Mouse (Mus musculus): ENCODE measurements around the gene Prkag3. TPM values are rescaled to one million over a fixed set of nuclear protein-coding genes. Genes with fewer than 3 reads are reported as not detected.

Gene Prkag3
- total RNA-seq, 2 experiments from 2014 or later = not detected

DNA sequence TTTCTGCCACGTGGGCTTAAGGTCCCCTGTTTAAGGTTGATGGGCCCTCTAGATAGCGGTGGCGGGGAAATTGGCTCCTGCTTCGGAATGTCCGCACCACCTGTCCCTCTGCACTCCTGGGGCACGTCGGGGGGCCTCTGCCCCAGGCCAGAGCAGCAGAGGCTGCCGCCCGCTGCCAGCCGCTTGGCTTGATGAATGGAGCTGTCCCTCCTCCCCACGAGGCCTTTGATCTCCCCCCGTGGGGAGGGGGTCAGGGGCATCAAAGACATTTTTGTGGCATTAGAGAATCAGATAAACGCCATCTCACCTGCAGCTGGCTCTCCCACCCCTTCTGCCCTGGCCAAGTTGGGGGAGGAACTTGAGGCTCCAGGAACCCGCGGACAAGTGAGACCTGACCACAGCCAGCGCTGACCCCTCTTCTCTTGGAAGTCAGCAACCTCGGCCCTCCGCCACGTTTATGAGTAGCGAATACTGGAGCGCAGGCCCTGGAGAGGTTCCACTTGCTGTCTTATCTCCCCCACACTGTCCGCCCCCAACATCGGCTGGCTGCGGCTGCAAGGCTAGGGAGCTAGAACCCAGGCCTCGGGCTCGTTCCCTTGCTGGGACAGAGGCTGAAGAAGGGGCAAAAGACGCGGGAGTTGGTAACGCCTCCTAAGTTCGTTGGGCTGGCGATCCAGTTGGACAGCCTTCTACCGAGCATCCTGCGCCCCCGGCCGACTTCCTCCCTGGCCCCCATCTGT lies 21.9 kb upstream of the Prkag3 start:
- ATAC-seq (replicated peaks; ENCODE audit: low FRiP score, poor library complexity, severe bottlenecking) = no peak

DNA sequence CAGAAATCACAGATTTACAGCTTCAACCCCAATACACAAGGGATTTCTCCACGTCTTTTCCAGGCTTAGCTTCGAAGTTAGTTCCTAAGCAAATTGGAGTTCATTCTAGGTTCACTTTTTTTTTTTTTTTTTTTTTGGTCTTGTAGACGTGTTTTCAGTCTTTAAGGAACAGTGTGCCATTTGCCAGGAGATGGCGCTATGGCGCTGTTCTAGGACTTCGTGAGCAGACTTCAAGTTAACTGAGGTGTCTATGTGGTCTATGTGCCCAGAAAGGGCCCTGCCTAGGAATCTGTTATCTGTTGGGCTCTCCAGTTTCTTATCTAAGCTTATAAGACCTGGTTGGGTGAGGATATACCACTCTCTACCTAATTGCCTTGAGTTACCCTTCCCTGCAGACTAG lies 14.1 kb upstream of the Prkag3 start:
- no peak for ATAC-seq (replicated peaks; ENCODE audit: low FRiP score, poor library complexity, severe bottlenecking)

DNA sequence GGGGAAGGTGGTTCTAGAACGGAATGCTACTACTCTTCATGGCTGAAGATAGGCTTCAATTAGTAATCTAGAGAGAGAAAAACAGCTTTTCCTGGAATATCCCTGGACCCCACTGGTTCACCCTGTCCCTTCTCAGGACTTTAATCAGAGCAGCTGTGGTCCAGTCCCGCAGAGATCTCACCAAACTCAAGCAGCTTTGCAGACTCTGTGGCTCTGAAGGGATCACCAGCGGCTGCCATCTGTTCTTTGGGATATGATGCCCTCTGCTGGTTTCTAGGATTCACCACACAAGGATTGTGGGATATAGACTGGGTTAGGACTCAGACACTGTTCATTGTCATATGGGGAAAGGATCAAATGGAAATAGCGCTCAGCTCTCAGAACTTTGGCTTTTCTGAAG lies 10.8 kb upstream of the Prkag3 start:
- ATAC-seq (replicated peaks; ENCODE audit: low FRiP score, poor library complexity, severe bottlenecking) = no peak

DNA sequence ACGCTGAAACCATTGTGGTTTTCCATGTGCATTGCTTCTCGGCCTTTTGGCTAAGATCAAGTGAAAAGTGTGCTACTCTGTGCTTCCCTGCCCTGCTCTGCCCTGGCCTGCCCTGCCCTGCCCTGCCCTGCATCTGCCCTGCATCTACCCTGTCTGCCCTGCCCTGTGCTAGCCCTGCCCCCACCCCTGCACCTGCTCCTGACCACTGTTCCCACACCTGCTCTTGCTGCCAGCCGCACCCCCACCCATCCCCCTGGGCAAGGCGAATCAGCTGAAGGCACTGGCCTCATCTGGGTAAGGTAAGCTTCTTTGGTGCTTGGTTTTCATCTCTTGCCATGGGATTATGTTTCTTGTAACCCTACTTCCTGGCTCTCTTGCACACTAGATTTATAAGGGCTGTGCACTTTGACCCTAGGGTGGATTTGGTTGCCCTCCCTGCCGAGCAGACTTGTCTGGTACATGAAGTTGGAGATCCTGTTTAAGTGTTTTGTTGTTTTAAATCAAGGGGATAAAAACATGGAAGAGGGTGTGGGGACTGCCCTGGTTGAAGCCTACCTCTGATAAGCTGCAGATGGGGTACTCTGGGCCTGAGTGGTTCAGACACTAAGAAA lies 5.3 kb upstream of the Prkag3 start:
- no peak for ATAC-seq (replicated peaks; ENCODE audit: low FRiP score, poor library complexity, severe bottlenecking)

DNA sequence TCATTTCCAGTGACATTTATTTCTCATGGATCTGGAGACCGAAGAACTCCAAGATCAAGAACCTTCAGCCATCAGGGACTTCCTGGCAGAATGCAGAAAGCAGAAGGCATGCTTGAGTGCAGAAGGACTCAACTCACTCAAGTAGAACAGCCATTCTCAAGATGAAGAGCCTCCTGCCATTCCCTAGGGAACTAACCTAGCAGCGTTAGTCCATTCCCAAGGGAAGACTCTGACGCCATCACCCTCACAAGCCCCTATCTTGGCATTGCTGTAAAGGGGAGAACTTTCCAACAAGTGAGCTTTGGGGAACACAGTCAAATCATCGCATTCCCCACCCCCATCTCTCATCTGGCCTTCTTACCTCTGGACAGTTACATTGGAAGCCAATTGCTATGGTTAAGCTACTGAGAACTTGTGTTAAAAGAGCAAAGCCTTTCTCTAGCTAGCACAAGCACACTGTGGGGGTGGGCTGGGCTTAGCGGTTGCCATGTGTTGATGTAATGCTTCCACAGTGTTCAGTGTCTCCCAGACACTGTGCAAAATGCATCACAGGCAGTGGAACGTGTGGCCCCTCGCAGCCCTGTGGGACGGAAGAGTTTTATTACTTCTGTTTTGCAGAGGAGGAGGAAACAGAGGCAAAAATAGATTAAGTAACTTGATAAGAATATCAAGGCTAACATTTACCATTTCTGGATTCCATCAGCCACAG lies 4.4 kb upstream of the Prkag3 start:
- ATAC-seq (replicated peaks; ENCODE audit: low FRiP score, poor library complexity, severe bottlenecking) = no peak

DNA sequence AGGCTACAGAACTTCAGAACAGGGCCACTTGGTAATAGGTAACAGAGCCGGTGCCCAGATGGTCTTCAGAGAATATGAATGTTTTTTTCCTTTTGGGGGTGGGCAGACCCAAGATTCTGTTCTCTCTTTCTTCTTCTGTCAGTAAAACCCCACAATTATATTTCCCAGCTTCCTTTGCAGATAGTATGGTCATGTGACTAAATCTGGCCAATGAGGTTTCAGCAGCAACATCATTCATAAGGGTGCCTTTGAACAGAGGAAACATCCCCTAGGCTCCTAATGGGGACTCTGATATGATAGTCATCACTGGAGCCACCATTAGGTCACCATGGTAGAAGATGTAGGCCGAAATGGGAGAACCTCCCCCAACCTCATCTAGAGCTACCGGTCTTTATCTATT lies 3.8 kb upstream of the Prkag3 start:
- ATAC-seq (replicated peaks; ENCODE audit: low FRiP score, poor library complexity, severe bottlenecking) = no peak

DNA sequence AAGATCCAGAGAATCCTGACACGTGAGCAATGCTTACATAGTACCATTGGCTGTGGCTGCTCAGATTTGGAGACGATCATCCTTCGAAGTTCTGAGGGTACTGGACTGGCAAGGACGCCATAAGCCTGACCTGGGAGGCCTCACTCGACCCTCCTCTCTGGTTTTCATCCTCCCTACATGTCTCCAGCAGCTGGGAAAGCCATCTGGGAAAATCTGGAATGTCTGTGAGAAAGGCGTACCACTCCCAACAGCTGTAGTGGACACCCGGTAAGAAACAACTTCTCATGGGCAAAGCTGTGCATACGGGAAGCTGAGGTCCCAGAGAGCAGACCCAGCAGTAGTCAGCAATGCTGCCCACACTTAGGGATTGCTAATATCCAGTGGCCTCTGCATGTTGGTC lies 3.1 kb upstream of the Prkag3 start:
- no peak for ATAC-seq (replicated peaks; ENCODE audit: low FRiP score, poor library complexity, severe bottlenecking)

DNA sequence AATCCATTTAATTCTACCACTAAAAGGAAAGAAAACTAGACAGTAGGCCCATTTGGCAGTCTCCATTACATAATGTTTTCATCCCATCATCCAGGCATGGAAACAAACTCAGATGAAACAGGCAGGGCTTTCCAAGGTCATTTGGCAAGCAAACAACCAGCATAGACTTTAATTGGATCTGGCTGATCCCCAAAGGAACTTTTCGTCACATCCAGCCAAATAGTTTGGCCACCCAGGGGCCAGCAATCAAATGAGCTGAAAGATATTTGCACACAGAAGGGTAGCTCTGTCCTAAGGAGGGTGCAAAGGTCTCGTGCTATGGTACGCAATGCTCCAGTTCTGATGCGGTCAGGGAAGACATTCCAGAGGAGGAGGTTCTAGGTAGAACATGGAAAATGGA lies 1.7 kb upstream of the Prkag3 start:
- no peak for ATAC-seq (replicated peaks; ENCODE audit: low FRiP score, poor library complexity, severe bottlenecking)

DNA sequence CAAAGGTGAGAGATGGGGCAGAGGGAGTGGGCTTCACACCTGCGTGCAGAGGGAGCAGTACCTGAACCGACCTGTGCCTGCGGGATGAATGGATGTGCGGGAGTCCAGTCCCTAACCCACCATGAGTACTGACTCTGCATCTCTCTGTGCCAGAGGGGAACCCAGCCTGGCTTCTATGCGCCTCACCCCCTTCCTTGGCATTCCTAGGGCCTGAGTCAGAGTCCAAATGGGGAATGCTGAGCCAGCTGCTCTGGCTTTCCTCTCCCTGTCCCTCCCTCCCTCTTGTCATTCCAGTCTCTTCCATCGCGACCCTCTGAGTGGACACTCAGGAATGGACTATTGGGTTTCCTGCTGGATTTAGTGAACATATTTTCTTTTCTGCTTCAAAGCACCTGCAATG lies 280 bp upstream of the Prkag3 start:
- no peak for ATAC-seq (replicated peaks; ENCODE audit: low FRiP score, poor library complexity, severe bottlenecking)

DNA sequence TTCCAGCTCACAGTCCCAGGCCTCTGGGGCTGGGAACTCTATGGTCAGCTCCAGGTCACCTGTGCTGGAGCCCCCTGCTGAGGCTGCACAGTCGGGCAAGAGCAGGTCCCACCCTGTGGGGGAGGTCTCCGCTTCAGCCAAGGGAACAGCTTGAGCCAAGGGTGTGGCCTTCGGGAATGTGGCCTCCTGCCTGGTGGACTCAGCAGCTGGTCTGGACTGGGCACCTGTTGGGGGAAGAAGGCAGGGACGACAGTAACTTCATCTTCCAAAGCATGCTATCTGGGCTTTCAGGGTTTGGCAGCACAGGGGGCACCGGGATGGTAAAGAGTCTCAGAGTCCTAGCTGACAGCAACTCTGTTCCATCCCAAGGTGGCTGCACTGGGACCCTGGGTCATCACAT lies 1.7 kb downstream of the Prkag3 start:
- ATAC-seq (replicated peaks; ENCODE audit: low FRiP score, poor library complexity, severe bottlenecking) = no peak

DNA sequence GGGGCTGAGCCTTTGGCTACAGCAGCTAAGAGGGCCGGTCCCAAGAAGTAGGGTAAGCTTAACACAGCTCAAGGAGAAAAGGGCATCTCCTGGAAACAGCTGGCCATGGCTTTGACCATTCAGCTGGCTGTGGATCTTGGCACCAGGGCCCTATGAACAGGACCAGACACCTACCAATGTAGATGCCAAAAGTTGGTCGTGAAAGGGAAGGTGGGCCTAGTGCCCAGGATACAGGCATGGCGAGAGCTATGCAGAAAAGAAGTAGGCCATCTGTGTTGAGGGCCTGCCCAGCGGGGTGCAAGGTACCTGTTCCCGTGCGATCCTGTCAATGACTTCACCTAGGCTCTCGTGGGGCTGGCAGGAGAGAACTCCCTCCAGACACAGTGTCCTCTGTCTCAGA lies 8.2 kb downstream of the Prkag3 start:
- ATAC-seq (replicated peaks; ENCODE audit: low FRiP score, poor library complexity, severe bottlenecking) = no peak

DNA sequence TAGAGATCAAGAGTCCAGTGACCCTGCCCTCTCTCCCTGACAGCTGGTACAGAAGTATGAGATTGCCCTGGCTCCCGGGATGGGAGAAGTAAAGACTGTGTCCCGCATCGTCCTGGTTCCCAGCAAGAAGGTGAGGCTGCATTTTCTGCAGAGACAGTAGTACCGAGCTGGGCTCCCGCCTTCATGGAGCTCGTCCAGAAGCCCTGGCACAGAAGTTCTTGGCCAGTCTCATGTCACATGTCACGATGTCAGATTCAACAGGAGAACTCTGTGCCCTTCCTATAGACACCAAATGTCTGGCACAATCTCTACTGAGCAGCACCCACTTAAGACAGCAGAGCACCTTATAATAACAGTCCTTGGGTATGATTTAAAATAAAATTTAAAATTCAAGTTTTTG lies 11.5 kb downstream of the Prkag3 start:
- ATAC-seq (replicated peaks; ENCODE audit: low FRiP score, poor library complexity, severe bottlenecking) = no peak

DNA sequence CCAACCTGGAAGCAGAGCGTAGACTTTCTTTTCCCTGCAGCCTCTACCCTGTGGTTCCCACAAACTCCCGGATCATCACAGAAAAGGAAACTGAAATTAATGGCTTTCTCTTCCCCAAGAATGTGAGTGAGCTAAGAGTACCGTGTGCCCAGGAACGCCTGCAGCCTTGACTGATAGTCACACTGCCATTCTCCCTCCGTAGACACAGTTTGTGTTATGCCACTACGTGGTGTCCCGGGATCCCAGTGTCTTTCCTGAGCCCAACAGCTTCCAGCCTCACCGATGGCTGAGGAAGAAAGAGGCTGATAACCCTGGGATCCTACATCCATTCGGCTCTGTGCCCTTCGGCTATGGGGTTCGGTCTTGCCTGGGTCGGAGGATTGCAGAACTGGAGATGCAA lies 12.0 kb downstream of the Prkag3 start:
- no peak for ATAC-seq (replicated peaks; ENCODE audit: low FRiP score, poor library complexity, severe bottlenecking)

DNA sequence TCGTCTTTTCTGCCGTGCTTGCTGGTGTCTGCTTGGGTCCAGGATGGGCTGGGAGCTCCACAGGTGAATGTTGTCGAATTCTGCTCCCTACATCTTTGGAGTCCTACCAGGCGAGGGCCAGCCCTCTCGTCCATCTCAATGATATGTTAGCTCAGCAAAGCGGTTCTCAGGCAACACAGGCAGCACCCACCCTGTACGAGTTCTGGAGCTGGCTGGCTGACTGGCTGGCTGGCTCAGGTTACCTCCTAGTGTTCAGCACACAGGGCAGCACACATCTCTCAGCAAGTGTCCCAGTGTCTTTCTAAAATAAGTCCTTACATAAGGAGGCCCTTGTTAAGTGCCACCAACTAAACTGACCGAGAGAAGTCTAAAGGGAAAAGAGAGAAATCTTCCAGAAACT lies 20.6 kb downstream of the Prkag3 start:
- no peak for ATAC-seq (replicated peaks; ENCODE audit: low FRiP score, poor library complexity, severe bottlenecking)

DNA sequence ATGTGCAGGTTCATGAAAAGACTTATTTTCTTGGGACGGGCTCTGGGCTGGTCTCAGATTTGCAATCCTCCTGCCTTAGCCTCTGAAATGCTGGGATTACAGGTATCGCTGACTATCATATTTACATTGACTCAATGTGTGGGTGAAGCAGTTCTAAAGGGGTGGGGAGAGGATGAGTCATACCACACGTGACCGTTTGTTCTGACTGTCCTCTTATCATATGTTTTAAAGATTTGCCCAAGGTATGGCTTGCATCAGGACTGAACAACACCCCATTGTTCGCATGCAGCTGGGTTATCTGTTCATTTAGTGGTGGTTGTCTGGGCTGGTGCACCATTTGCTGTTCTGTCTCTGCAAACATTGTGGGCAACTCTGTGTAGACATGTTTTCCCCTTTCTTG lies 22.3 kb downstream of the Prkag3 start:
- no peak for ATAC-seq (replicated peaks; ENCODE audit: low FRiP score, poor library complexity, severe bottlenecking)

DNA sequence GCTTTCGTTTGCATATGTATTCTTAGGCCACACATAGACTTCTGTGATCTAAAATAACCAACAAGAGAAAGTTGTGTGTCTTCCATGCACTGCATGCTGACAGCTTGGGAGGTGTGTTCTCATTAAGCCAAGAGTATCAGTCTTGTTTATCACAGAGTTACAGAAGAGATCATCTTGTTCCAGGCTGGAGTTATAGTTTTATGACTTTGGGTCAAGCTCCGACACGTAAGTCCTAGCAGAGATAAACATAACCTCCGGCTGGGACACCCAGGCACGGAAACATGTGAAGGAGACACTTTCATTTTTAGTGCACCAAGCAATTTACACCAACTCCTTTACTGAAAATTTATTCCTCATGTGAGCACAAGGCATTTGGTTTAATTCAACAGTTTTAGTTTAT lies 22.9 kb downstream of the Prkag3 start:
- ATAC-seq (replicated peaks; ENCODE audit: low FRiP score, poor library complexity, severe bottlenecking) = no peak

DNA sequence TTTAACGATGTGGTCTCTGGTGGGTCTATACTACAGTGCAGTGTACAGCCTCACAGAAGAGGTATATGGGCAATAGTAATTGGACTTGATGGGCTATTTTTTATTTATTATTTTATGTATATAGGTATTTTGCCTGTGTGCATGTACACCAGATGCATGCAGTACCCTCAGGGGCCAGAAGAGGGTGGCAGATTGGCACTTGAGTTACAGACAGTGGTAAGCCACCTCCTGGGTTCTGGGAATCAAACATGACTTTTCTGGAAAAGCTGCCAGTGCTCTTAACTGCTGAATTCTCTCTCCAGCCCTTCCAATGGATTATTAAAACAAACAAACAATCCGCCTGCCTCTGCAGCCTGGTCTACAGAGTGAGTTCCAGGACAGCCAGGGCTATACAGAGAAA lies 25.3 kb downstream of the Prkag3 start:
- no peak for ATAC-seq (replicated peaks; ENCODE audit: low FRiP score, poor library complexity, severe bottlenecking)

DNA sequence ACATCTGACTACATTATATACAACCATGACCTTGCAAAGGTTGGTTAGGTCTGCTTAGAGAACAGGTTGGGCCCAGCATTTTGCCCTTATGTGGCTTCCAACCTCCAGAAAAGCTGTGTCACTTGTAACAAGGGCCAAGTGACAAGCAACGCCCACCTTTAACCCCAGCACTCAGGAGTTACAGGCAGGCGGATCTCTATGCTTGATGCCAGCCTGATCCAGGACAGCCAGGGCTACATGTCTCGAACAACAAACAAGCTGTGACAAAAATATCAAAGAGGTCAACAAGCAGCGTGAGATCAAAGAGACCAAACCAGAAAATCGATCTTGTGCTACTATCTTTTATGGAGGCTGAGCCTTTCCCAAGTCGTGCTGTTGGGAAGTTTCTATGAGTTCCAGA lies 27.4 kb downstream of the Prkag3 start:
- no peak for ATAC-seq (replicated peaks; ENCODE audit: low FRiP score, poor library complexity, severe bottlenecking)

DNA sequence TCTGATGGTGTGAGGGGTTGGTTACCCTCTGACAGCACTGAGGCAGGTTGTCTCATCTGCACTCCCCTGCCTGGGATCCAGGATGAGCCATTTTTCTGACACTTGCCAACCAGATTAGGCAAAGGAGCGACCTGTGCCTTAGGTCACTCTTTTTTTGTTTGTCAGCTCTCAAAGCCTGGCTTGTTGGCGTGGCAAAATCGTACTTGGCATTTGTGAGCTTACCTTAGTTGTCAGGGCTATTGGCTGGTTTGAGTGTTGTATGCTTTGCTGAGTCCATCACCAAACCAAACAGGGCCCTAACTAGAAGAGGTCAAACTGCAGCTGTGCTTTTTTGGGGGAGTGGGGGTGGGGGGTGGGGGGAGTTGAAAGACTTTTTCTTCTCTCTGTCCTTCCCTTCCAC lies 29.7 kb downstream of the Prkag3 start:
- no peak for ATAC-seq (replicated peaks; ENCODE audit: low FRiP score, poor library complexity, severe bottlenecking)

DNA sequence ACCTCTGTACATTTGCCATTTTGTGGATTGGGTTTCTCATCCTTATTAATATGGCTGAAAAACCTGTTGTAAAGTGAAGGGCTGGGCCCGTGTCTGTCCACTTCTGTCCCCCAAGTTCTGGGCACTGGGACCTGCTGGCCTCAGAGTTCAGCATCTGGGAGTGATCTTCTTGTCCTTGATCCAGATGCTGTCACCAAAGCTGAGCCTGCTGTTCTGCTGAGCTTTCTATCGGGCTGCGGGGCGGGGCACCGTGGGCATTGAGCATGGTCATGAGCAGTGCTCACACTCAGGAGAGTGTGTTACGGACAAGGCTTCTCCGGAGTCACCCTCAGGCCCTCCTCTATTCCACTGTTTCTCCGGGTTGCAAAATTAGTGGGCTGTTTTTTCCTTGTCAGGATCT lies 30.9 kb downstream of the Prkag3 start:
- ATAC-seq (replicated peaks; ENCODE audit: low FRiP score, poor library complexity, severe bottlenecking) = no peak

DNA sequence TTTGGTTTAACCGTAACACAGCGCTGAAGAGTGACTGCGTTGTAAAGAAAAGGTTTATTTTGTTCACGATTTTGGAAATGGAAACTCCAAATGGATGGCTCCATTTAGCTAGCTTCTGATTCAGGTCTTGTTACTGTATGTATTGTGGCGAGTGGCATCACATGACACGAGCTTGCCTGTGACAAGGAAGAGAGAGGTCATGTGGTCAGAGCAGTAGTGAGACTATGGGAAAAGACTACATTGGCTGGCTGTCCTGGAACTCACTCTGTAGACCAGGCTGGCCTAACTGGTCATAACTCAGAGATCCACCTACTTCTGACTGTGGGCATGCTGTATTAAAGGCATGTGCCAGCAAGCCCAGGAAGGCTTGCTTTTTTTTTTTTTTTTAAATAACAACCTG lies 33.1 kb downstream of the Prkag3 start:
- no peak for ATAC-seq (replicated peaks; ENCODE audit: low FRiP score, poor library complexity, severe bottlenecking)

All from erythroblast, adult 5-6 weeks (primary cell).